Mouse (Mus musculus) liver, adult 2 months (tissue): Measurements from ENCODE around the gene Plcl1.

Experiments used
- CTCF ChIP-seq: fragments of 200-500 bp; IDR thresholded peaks from 2 replicates; pipeline ENCODE4 v1.5.1; 2011; ENCODE audit warnings: low read depth, low read length, control low read depth
- POLR2A ChIP-seq: fragments of 200-500 bp; IDR thresholded peaks from 2 replicates; pipeline ENCODE4 v1.6.1; 2011; ENCODE audit warnings: low read length, control low read depth; ENCODE audit not compliant: insufficient read depth; ENCODE audit errors: extremely low read depth

DNA sequence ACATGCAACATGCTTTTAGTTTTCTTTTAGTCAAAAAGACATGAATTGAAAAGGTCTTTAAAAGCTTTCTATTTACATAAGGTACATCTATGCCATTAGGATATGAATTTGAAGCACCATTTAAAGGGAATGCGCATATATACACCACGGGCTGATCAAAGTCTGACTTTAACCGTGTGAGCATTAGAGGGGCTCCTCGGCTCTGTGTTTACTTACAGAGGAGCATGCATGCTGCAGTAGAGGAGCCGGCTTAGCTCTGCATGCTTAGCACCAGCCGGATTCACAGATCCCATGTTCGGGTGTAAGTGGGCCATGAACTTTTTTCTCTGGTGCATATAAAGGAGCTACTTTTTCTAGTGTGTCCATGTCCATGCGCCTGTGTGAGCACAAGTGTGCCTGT, 31.4 kb downstream of the Plcl1 start:
- TF ChIP-seq CTCF (no peak), POLR2A (no peak)
